ENCODE assay signal across 8 mouse cellular contexts in the genomic region with DNA sequence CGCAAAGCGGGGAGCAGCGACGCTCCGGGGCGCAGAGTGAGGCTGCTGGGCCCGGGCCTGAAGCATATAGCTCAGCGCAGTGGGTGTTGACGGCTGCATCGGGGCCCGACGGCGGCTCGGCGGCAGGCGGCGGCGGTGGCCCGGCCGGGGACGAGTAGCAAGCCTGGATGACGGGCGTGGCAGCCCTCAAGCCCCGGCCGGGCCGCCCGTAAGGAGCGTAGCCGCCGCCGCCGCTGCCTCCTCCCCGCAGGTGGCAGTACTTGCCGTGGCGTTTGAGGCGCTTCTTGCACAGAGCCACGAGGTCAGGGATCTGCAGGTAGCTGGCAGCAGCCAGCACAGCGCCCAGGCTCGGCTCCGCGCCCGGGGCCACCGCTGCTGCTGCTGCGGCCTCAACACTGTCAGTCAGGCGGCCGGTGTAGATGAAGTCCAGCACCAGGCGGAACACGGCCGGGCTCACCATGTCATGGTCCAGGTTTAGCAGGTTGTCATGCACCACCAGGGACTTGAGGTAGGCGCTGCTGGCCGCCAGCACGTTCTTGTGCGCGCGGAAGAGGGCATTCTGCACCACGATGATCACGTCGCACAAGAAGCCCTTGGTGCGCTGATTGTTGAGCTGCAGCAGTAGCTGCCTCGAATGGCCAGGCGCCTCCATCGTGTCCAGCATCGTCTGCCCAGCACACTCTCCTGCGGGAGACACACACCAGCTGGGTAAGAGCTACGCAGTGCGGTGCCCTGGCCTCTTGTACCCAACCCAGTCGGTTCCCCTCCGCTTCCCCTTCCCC. TPM values are rescaled to one million over a fixed set of nuclear protein-coding genes. Genes with fewer than 3 reads are reported as not detected.
A peak's percentile ranks its signal among the peaks of the same experiment; 100 is the strongest.
DNase-seq lines count a peak whose midpoint lies in the region; ATAC-seq and TF ChIP-seq lines count a peak whose summit lies in the region.

No protein-coding gene starts in this region.

- no peaks in the 10 kb centered on the region for H3K9me3 ChIP-seq in kidney, postnatal 0 days (replicated peaks; ENCODE audit: low read length)
- no peaks in the 10 kb centered on the region for H3K9me3 ChIP-seq in midbrain, embryonic 10.5 days (replicated peaks)

- WGBS in heart, adult 2 months: 4% methylated on average over 68 of the region's 68 CpGs
- WGBS in kidney, postnatal 0 days: 5% methylated on average over 68 of the region's 68 CpGs
- 2% methylated on average over 68 of the region's 68 CpGs for WGBS in midbrain, embryonic 10.5 days

- TF ChIP-seq EP300 in heart, adult 2 months (IDR thresholded peaks at IDR 0.05; ENCODE audit: insufficient read depth, low read depth, low read length): no peak

- peaks cover 9% of the 10 kb centered on the region for H3K36me3 ChIP-seq in heart, adult 2 months (ENCODE audit: control insufficient read depth, insufficient read depth, low read length)
- peaks cover 23% of the 10 kb centered on the region; the same call in 1 of the 2 replicates for H3K36me3 ChIP-seq in kidney, postnatal 0 days (ENCODE audit: insufficient read depth, low read length)
- H3K36me3 ChIP-seq in midbrain, embryonic 10.5 days: peaks cover 14% of the 10 kb centered on the region

- intact Hi-C loops in heart, adult 2 months (cut with DNase I): loop anchor here (10.0 kb wide), 1 partner anchor 332 kb away; the partner anchor contains the start of gene Mnt

- H3K4me1 ChIP-seq in heart, adult 2 months (ENCODE audit: control insufficient read depth, insufficient read depth, low read length): peaks cover 20% of the 10 kb centered on the region
- H3K4me1 ChIP-seq in kidney, postnatal 0 days (replicated peaks; ENCODE audit: insufficient read depth, low read length): peaks cover 32% of the 10 kb centered on the region
- peaks cover 69% of the 10 kb centered on the region for H3K4me1 ChIP-seq in midbrain, embryonic 10.5 days

- ATAC-seq in kidney, postnatal 0 days (replicated peaks; ENCODE audit: low FRiP score, low read depth): no peak

- no peak for TF ChIP-seq POLR2A in heart, adult 2 months (IDR thresholded peaks at IDR 0.05; ENCODE audit: insufficient read depth, low read depth, low read length)

- H3K27ac ChIP-seq in heart, adult 2 months: peak overlapping the region; percentile 96
- H3K27ac ChIP-seq in kidney, postnatal 0 days: peak overlapping the region; percentile 89
- H3K27ac ChIP-seq in midbrain, embryonic 10.5 days (replicated peaks): no peak overlapping the region

- peak overlapping the region; percentile 65 for H3K4me3 ChIP-seq in heart, adult 2 months
- H3K4me3 ChIP-seq in kidney, postnatal 0 days (replicated peaks; ENCODE audit: low read depth, low read length): peak overlapping the region; percentile 63
- H3K4me3 ChIP-seq in midbrain, embryonic 10.5 days: peak overlapping the region; percentile 58

- no peaks in the 10 kb centered on the region for H3K27me3 ChIP-seq in heart, adult 2 months (ENCODE audit: control insufficient read depth, insufficient read depth, low read length)
- peaks cover 7% of the 10 kb centered on the region; the same call in 1 of the 2 replicates for H3K27me3 ChIP-seq in kidney, postnatal 0 days (ENCODE audit: insufficient read depth, low read length)
- H3K27me3 ChIP-seq in midbrain, embryonic 10.5 days (ENCODE audit: low read depth, poor library complexity, severe bottlenecking): peaks cover 99% of the 10 kb centered on the region

- peak; percentile 20; the same call in 1 of the 2 replicates for TF ChIP-seq CTCF in heart, adult 2 months (IDR thresholded peaks at IDR 0.05)
- peak; percentile 20; the same call in 1 of the 2 replicates for TF ChIP-seq CTCF in kidney, postnatal 0 days (IDR thresholded peaks at IDR 0.05; ENCODE audit: low read depth)

- peak overlapping the region; percentile 80 for H3K4me2 ChIP-seq in kidney, postnatal 0 days (ENCODE audit: low read length)

- no peaks in the 10 kb centered on the region; the same call in 1 of the 2 replicates for H3K79me2 ChIP-seq in heart, adult 2 months (replicated peaks; ENCODE audit: control insufficient read depth, insufficient read depth, low read length)

- H3K9ac ChIP-seq in heart, adult 2 months (ENCODE audit: low read depth, low read length): peak overlapping the region; percentile 85
- peak overlapping the region; percentile 70 for H3K9ac ChIP-seq in kidney, postnatal 0 days (ENCODE audit: low read depth, low read length)

- DNase-seq in heart, adult 18-20 months: peak; percentile 62 to 75
- no peak for DNase-seq in heart, adult 8-10 months (ENCODE audit: low spot score)
- peak; percentile 49 for DNase-seq in T-cell, adult 2 months (ENCODE audit: low spot score)
- DNase-seq in heart, adult 2 months: peak; percentile 73 to 79
- DNase-seq in kidney, postnatal 0 days (ENCODE audit: low spot score): no peak
- DNase-seq in midbrain, embryonic 10.5 days (ENCODE audit: low spot score): peak; percentile 60
- DNase-seq in thymus, postnatal 4 days: peak; percentile 73
- DNase-seq in layer of hippocampus, postnatal 14 days (ENCODE audit: low spot score in 2 of 2): no peak

RNA-seq across cellular contexts. Expression of gene Hic1, which starts 2.3 kb away (rescaled TPM):
- 10 to 100 TPM in 1 of 2 experiments, 1 to 10 TPM in 1; 6.6 to 11.5 TPM for total RNA-seq in heart, adult 18-20 months (2021)
- total RNA-seq in heart, adult 8-10 months (2022): 10 to 100 TPM in 3 of 4 experiments, 1 to 10 TPM in 1; 7.6 to 19.4 (median 16.8) TPM
- 10 to 100 TPM; 12.6 to 13.6 TPM for total RNA-seq in heart, adult 2 months (2021)
- 15.5 and 19.6 TPM in 2 replicates for polyA plus RNA-seq in heart, adult 2 months (2012; rRNA removed)
- 18.5 and 26.9 TPM in 2 replicates for polyA plus RNA-seq in kidney, postnatal 0 days (2015; fragmentation: Nextera tagmentation; extraction: Ambion mirVana)
- 0.32 and 0.57 TPM in 2 replicates for polyA plus RNA-seq in midbrain, embryonic 10.5 days (2016; fragmentation: Nextera tagmentation; extraction: Ambion mirVana)
- total RNA-seq in layer of hippocampus, postnatal 14 days (2021): 1 to 10 TPM; 3.3 to 4.5 TPM

RNA-seq across cellular contexts. Expression of gene Ovca2, which starts 11.6 kb away (rescaled TPM):
- total RNA-seq in heart, adult 18-20 months (2021): 1 to 10 TPM; 5.5 to 7.0 TPM
- 1 to 10 TPM; 5.6 to 6.9 (median 5.9) TPM for total RNA-seq in heart, adult 8-10 months (2022)
- 1 to 10 TPM; 5.7 to 6.1 TPM for total RNA-seq in heart, adult 2 months (2021)
- polyA plus RNA-seq in heart, adult 2 months (2012; rRNA removed): 11.1 and 16.7 TPM in 2 replicates
- 26.6 and 28.3 TPM in 2 replicates for polyA plus RNA-seq in kidney, postnatal 0 days (2015; fragmentation: Nextera tagmentation; extraction: Ambion mirVana)
- polyA plus RNA-seq in midbrain, embryonic 10.5 days (2016; fragmentation: Nextera tagmentation; extraction: Ambion mirVana): 33.5 and 37.6 TPM in 2 replicates
- total RNA-seq in layer of hippocampus, postnatal 14 days (2021): 10 to 100 TPM; 14.8 to 15.2 TPM

RNA-seq across cellular contexts. Expression of gene Dph1, which starts 24.0 kb away (rescaled TPM):
- total RNA-seq in heart, adult 18-20 months (2021): 1 to 10 TPM; 8.7 to 9.8 TPM
- total RNA-seq in heart, adult 8-10 months (2022): 10 to 100 TPM in 2 of 4 experiments, 1 to 10 TPM in 2; 8.1 to 11.2 (median 9.7) TPM
- 10 to 100 TPM in 1 of 2 experiments, 1 to 10 TPM in 1; 8.5 to 11.6 TPM for total RNA-seq in heart, adult 2 months (2021)
- polyA plus RNA-seq in heart, adult 2 months (2012; rRNA removed): 21.7 and 32.9 TPM in 2 replicates
- polyA plus RNA-seq in kidney, postnatal 0 days (2015; fragmentation: Nextera tagmentation; extraction: Ambion mirVana): 26.3 TPM in 2 replicates
- polyA plus RNA-seq in midbrain, embryonic 10.5 days (2016; fragmentation: Nextera tagmentation; extraction: Ambion mirVana): 25.4 and 27.3 TPM in 2 replicates
- 10 to 100 TPM; 21.7 to 24.4 TPM for total RNA-seq in layer of hippocampus, postnatal 14 days (2021)

RNA-seq across cellular contexts. Expression of gene Rtn4rl1, which starts 26.5 kb away (rescaled TPM):
- 1 to 10 TPM; 5.7 TPM for total RNA-seq in heart, adult 18-20 months (2021)
- 1 to 10 TPM; 5.2 to 7.9 (median 6.8) TPM for total RNA-seq in heart, adult 8-10 months (2022)
- 1 to 10 TPM; 8.4 to 9.4 TPM for total RNA-seq in heart, adult 2 months (2021)
- 7.5 and 10.4 TPM in 2 replicates for polyA plus RNA-seq in heart, adult 2 months (2012; rRNA removed)
- 4.2 and 4.6 TPM in 2 replicates for polyA plus RNA-seq in kidney, postnatal 0 days (2015; fragmentation: Nextera tagmentation; extraction: Ambion mirVana)
- 2.3 and 3.0 TPM in 2 replicates for polyA plus RNA-seq in midbrain, embryonic 10.5 days (2016; fragmentation: Nextera tagmentation; extraction: Ambion mirVana)
- 10 to 100 TPM; 82.1 to 83.1 TPM for total RNA-seq in layer of hippocampus, postnatal 14 days (2021)

Comparison
In these comparisons a context has a peak if more than half of its experiments do, and no peak if none do; other contexts are left out.
1. DNase-seq: peak in heart, adult 18-20 months (2 of 2), T-cell, adult 2 months (single experiment), heart, adult 2 months (2 of 2), midbrain, embryonic 10.5 days (single experiment) and thymus, postnatal 4 days (single experiment); none in heart, adult 8-10 months (single experiment), kidney, postnatal 0 days (single experiment) and layer of hippocampus, postnatal 14 days (0 of 2).
2. Peak in every context shown above with its lines, with median percentiles within 50 percentile points of each other: H3K4me3 ChIP-seq.